Mouse (Mus musculus) skeletal muscle tissue, adult 2 months (tissue): ENCODE results near the gene Golga3.

ENCODE experiments used
- DNase-seq: peaks from one replicate; pipeline ENCODE4 v3.0.0-alpha.2; 2012; ENCODE audit warnings: low read depth, low spot score

Gene Golga3

DNA sequence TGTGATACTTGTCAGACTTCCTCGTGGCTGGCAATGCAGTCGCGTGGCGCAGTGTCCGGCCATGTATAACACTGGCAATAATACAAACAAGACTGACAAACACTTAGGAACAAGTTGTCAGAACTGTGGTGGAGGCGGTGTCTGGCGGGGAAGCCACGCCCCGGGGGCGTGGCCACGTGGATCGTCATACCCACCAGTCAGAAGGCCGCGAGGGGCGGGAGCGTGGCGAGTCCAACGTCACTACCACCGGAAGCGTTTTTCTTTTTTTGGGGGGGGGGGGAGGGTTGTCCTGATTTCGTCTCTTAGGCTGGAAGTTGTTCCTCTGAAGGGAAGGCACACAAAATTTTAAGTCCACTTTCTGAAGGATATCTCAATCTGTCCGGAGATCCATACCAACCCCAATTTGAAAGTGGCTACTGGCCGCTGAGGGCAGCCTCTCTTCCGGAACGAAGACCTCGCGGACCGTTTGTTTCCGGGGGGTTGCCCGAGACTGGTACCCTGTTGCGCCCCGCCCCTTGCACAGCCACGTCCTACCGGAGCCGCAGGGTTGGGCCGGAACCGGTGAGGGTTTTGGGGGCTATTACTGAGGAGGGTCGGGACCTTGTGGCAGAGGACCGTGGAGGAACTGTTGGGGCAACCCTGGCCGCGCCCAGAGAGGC lies at the start of gene Golga3:
Golga3 (plus strand) TSS at position 340 of the 659 bp plus-strand sequence.
- DNase-seq, result peak; percentile 97

DNA sequence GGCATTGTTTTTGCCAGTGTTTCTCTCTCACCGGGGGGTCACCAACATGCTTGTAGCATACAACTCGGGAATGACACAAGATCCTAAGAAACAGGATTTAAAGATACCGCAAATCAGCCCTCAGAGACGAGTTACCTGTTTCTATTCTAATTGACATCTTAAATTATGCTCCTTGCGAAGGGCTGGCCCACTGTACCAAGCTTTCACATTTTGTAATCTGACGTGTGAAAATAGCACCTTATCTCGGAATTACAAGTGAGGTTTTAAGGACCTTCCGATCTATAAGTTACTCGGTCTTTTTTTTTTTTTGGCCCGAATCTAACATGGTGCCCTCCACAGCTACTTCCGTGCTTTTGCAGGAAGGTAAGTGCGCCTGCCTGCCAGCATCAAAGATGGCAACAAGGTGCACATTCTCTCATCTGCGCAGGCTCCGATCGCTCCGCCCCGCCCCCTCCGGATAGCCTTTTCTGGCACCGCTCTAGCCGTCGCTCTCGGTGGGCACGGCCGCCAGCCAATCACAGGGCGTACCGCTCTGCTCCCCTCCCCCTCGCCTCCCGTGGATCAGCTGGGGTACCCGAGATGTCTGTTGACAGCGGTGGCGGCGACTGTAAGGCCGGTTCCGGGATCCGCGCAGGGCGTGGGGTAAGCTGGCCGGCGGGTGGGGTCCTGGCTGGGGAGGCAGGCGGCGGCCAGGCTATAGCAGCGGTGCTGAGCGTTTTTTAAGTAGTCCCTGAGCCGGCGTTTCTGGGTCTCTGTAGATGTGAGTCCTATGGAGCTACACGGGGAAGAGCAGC lies 41.0 kb upstream of the Golga3 start, which contains the start of gene Chfr:
Chfr (plus strand) TSS at position 550 of the 794 bp plus-strand sequence.
- DNase-seq, result peak; percentile 98

GRCm38 (mm10) chr5:110136087-110136464 lies 40.4 kb upstream of the Golga3 start:
- no peak for DNase-seq

GRCm38 (mm10) chr5:110137816-110138215 lies 38.7 kb upstream of the Golga3 start:
- no peak for DNase-seq

GRCm38 (mm10) chr5:110139325-110139724 lies 37.2 kb upstream of the Golga3 start:
- no peak for DNase-seq

- DNase-seq, result no peak
Measured at GRCm38 (mm10) chr5:110140424-110140823, 36.1 kb upstream of the Golga3 start.

DNA sequence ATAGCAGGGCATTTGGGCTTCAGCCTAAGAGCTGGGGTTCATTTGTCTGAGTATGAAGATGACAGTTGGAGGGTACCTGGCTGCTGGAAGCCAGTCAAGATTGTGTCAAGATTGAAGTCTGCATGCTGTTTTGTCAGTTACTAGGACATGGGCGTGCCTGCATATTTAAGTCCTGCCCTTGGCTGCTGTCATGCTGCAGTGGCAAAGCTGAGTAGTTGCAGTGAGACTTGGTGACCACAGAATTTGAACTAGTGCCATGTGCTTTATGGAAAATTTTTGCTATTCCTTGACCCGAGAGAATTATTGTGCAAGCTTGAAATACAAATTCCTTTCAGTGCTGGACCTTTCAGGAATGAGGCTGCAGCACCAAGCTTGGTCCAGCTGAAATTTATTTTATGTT lies 34.2 kb upstream of the Golga3 start:
- DNase-seq, result peak; percentile 29

- no peak for DNase-seq
Measured at GRCm38 (mm10) chr5:110143007-110143406, 33.5 kb upstream of the Golga3 start.

GRCm38 (mm10) chr5:110169374-110169773 lies 7.1 kb upstream of the Golga3 start:
- DNase-seq, result no peak

DNA sequence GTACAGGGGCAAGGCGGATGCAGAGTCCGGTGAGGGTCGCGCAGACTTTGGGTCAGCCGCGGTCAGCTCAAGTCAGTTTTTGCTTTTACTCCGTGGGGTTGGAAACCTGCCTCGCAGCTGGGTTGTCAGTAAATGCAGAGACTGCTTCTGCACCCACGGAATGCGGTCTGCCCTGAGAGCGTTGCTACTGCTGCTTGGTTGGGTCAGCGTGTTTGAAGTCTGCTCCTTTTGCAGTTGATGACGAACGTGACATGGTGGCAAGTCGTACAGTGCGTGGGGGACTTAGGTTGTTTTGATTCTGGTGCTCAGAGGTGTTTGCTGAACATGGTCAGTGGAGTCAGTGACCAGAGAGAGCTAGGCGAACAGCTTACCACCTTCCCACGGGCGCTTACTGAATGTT lies 520 bp downstream of the Golga3 start:
- DNase-seq, result no peak

DNA sequence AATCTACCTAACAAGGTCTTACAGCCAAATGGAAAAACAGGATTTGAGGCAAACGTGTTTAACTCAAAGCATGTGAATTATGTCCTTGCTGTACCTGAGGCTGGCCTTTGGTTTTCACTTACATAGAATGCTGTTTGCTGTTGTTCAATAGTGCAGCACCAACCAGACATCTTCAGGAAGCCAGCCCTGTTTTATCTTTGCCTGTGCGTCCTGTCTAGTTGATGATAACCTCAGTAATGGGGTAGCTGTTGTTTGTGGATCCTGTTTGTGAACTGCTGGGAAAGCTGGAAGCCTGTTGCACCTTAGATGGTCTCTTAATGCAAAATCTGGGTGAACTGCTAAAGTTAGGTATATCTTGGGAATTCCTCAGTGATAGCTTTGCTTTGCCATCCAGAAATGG lies 2.1 kb downstream of the Golga3 start:
- DNase-seq, result no peak

GRCm38 (mm10) chr5:110181716-110182115 lies 5.2 kb downstream of the Golga3 start:
- DNase-seq, result peak; percentile 52

GRCm38 (mm10) chr5:110203164-110203895 lies 26.8 kb downstream of the Golga3 start:
- DNase-seq, result no peak

DNA sequence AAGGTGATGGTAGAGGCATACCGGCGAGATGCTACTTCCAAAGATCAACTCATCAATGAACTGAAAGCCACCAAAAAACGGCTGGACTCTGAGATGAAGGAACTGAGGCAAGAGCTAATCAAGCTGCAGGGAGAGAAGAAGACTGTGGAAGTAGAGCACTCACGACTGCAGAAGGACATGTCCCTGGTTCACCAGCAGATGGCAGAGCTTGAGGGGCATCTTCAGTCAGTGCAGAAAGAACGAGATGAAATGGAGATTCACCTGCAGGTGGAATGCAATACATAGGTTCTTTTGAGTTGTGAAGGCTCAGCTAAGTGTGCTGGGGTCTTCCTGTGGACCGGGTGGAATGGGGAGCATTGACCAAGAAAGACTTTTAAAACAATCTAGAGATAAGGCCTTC lies 28.3 kb downstream of the Golga3 start:
- no peak for DNase-seq

DNA sequence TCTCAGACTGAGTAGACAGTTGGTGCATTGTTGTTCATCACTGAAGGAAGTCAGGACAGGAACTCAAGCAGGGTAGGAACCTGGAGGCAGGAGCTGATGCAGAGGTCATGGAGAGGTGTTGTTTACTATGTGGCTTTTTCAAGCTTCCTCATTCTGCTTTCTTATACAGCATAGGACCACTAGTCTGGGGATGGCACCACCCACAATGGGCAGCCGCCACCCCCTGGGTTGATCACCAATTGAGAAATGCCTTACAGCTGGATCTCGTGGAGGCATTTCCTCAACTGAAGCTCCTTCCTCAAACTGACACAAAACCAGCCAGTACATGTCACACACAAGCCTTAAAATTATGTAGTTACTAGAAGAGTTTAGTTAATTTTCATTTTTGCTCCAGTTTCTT lies 34.8 kb downstream of the Golga3 start:
- no peak for DNase-seq

GRCm38 (mm10) chr5:110216780-110217179 lies 40.3 kb downstream of the Golga3 start:
- DNase-seq, result no peak

DNA sequence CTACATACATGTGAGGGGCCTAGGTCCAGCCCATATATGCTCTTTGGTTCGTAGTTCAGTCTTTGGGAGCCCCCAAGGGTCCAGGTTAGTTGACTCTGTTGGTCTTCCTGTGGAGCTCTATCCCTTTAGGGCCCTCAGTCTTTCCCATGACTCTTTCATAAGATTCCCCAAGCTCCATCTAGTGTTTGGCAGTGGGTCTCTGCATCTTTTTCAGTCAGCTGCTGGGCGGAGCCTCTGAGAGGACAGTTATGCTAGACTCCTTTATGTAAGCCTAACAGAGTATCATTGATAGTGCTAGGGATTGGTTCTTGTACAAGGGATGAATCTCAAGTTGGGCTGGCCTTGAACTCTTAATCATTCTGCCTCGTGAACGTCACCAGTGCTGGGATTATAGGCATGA lies 43.8 kb downstream of the Golga3 start:
- DNase-seq, result no peak

- no peak for DNase-seq
Measured at GRCm38 (mm10) chr5:110222757-110223156, 46.3 kb downstream of the Golga3 start.

- no peak for DNase-seq
Measured at GRCm38 (mm10) chr5:110225056-110225455, 48.6 kb downstream of the Golga3 start.

DNA sequence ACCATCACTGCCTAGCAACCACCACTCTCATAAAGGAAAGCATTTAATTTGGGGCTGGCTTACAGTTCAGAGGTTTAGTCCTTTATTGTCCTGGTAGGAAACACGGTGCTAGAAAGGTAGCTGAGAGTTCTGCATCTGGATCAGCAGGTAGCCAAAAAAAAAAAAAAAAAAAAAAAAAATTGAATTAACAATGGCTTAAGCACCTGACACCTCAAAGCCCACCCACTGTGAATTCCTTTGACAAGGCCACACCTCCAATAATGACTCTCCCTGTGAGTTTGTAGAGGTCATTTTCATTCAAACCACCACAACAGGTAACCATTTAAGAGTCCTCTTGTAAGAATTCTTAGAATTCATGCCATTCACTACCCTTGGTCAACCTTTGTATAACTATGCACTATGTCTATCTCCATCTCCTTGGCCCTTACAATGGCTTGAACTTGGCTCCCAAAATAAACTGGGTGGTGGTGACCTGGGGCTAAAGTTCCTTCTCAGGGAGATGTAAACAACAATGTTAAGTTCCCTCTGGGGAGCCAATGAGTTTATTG lies 50.9 kb downstream of the Golga3 start:
- no peak for DNase-seq

DNA sequence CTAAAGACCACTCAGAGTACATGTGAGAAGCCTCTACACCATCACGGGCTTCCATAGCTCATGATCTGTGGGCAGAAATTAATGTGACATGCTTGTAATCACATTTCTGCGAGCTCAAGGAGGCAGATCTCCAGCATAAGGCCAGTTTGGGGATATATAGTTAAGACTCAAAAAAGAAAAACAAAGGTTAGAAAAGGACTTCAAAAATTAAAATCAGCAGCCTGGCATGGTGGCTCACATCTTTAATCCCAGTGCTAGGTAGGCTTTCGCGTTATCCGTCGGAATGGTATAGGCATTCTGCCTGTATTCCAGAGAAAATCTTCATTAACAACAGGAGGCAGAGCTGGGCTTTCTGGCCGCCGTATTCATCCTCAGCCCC lies 53.9 kb downstream of the Golga3 start:
- no peak for DNase-seq

- peak; percentile 88 for DNase-seq
Measured at GRCm38 (mm10) chr5:110230780-110231461, 54.4 kb downstream of the Golga3 start, which contains the start of gene Ankle2. TSS of gene Ankle2 (plus strand) at chr5:110231004.
